Mouse (Mus musculus): ENCODE data around the gene Mrgprh. TPM values are rescaled to one million over a fixed set of nuclear protein-coding genes. Genes with fewer than 3 reads are reported as not detected.

Gene Mrgprh
- polyA plus RNA-seq (2011; ENCODE audit: insufficient read depth, insufficient read length, low read depth, missing spikeins) = not detected in 2 replicates

- Histone ChIP-seq H3K36me3 (ENCODE audit: control insufficient read depth, insufficient read depth, low read length, poor library complexity, severe bottlenecking) (no peaks in the 10 kb centered on the region), H3K9me3 (replicated peaks; ENCODE audit: control insufficient read depth, insufficient read depth, low read length, poor library complexity, severe bottlenecking) (no peaks in the 10 kb centered on the region), H3K9ac (ENCODE audit: low read depth, poor library complexity, severe bottlenecking) (no peak within 1 kb of the TSS), H3K27ac (ENCODE audit: insufficient read depth, low read length) (no peak within 1 kb of the TSS), H3K27me3 (ENCODE audit: control insufficient read depth, insufficient read depth, low read length, poor library complexity, severe bottlenecking) (no peaks in the 10 kb centered on the region), H3K4me1 (ENCODE audit: control insufficient read depth, insufficient read depth, low read length) (no peaks in the 10 kb centered on the region), H3K4me3 (ENCODE audit: low read depth, low read length) (no peak within 1 kb of the TSS)
- TF ChIP-seq CTCF (IDR thresholded peaks at IDR 0.05; ENCODE audit: low read depth, low read length) (no peak), EP300 (IDR thresholded peaks at IDR 0.05; ENCODE audit: insufficient read depth, low read depth, low read length) (no peak), POLR2A (IDR thresholded peaks at IDR 0.05; ENCODE audit: insufficient read depth, low read length) (no peak)
These were observed at the start of gene Mrgprh for GRCm38 (mm10) chr17:12875734-12876133. Gene Mrgprh, plus strand, starts transcription at chr17:12876034.

GRCm38 (mm10) chr17:12830351-12830750 lies 45.5 kb upstream of the Mrgprh start:
- H3K27ac ChIP-seq (ENCODE audit: insufficient read depth, low read length) = no peak overlapping the region
- H3K9ac ChIP-seq (ENCODE audit: low read depth, poor library complexity, severe bottlenecking) = no peak overlapping the region
- no peak overlapping the region for H3K4me3 ChIP-seq (ENCODE audit: low read depth, low read length)
- no peaks in the 10 kb centered on the region for H3K4me1 ChIP-seq (ENCODE audit: control insufficient read depth, insufficient read depth, low read length)
- TF ChIP-seq EP300 (IDR thresholded peaks at IDR 0.05; ENCODE audit: insufficient read depth, low read depth, low read length) (no peak), CTCF (IDR thresholded peaks at IDR 0.05; ENCODE audit: low read depth, low read length) (no peak), POLR2A (IDR thresholded peaks at IDR 0.05; ENCODE audit: insufficient read depth, low read length) (no peak)
- H3K36me3 ChIP-seq (ENCODE audit: control insufficient read depth, insufficient read depth, low read length, poor library complexity, severe bottlenecking) = no peaks in the 10 kb centered on the region
- H3K9me3 ChIP-seq (replicated peaks; ENCODE audit: control insufficient read depth, insufficient read depth, low read length, poor library complexity, severe bottlenecking) = no peaks in the 10 kb centered on the region
- H3K27me3 ChIP-seq (ENCODE audit: control insufficient read depth, insufficient read depth, low read length, poor library complexity, severe bottlenecking) = no peaks in the 10 kb centered on the region

GRCm38 (mm10) chr17:12832231-12832630 lies 43.6 kb upstream of the Mrgprh start:
- Histone ChIP-seq H3K4me1 (ENCODE audit: control insufficient read depth, insufficient read depth, low read length) (no peaks in the 10 kb centered on the region), H3K9ac (ENCODE audit: low read depth, poor library complexity, severe bottlenecking) (no peak overlapping the region), H3K9me3 (replicated peaks; ENCODE audit: control insufficient read depth, insufficient read depth, low read length, poor library complexity, severe bottlenecking) (no peaks in the 10 kb centered on the region), H3K27me3 (ENCODE audit: control insufficient read depth, insufficient read depth, low read length, poor library complexity, severe bottlenecking) (no peaks in the 10 kb centered on the region), H3K36me3 (ENCODE audit: control insufficient read depth, insufficient read depth, low read length, poor library complexity, severe bottlenecking) (no peaks in the 10 kb centered on the region), H3K4me3 (ENCODE audit: low read depth, low read length) (no peak overlapping the region), H3K27ac (ENCODE audit: insufficient read depth, low read length) (no peak overlapping the region)
- no peak for TF ChIP-seq POLR2A (IDR thresholded peaks at IDR 0.05; ENCODE audit: insufficient read depth, low read length)
- no peak for TF ChIP-seq CTCF (IDR thresholded peaks at IDR 0.05; ENCODE audit: low read depth, low read length)
- no peak for TF ChIP-seq EP300 (IDR thresholded peaks at IDR 0.05; ENCODE audit: insufficient read depth, low read depth, low read length)

GRCm38 (mm10) chr17:12832657-12833056 lies 43.2 kb upstream of the Mrgprh start:
- H3K4me3 ChIP-seq (ENCODE audit: low read depth, low read length) = no peak overlapping the region
- no peaks in the 10 kb centered on the region for H3K27me3 ChIP-seq (ENCODE audit: control insufficient read depth, insufficient read depth, low read length, poor library complexity, severe bottlenecking)
- no peaks in the 10 kb centered on the region for H3K4me1 ChIP-seq (ENCODE audit: control insufficient read depth, insufficient read depth, low read length)
- H3K36me3 ChIP-seq (ENCODE audit: control insufficient read depth, insufficient read depth, low read length, poor library complexity, severe bottlenecking) = no peaks in the 10 kb centered on the region
- H3K27ac ChIP-seq (ENCODE audit: insufficient read depth, low read length) = no peak overlapping the region
- no peak overlapping the region for H3K9ac ChIP-seq (ENCODE audit: low read depth, poor library complexity, severe bottlenecking)
- H3K9me3 ChIP-seq (replicated peaks; ENCODE audit: control insufficient read depth, insufficient read depth, low read length, poor library complexity, severe bottlenecking) = no peaks in the 10 kb centered on the region
- TF ChIP-seq POLR2A (IDR thresholded peaks at IDR 0.05; ENCODE audit: insufficient read depth, low read length) (no peak), CTCF (IDR thresholded peaks at IDR 0.05; ENCODE audit: low read depth, low read length) (no peak), EP300 (IDR thresholded peaks at IDR 0.05; ENCODE audit: insufficient read depth, low read depth, low read length) (no peak)

GRCm38 (mm10) chr17:12834317-12834716 lies 41.5 kb upstream of the Mrgprh start:
- no peaks in the 10 kb centered on the region for H3K4me1 ChIP-seq (ENCODE audit: control insufficient read depth, insufficient read depth, low read length)
- no peak overlapping the region for H3K4me3 ChIP-seq (ENCODE audit: low read depth, low read length)
- H3K27ac ChIP-seq (ENCODE audit: insufficient read depth, low read length) = no peak overlapping the region
- no peaks in the 10 kb centered on the region for H3K36me3 ChIP-seq (ENCODE audit: control insufficient read depth, insufficient read depth, low read length, poor library complexity, severe bottlenecking)
- H3K9ac ChIP-seq (ENCODE audit: low read depth, poor library complexity, severe bottlenecking) = no peak overlapping the region
- TF ChIP-seq POLR2A (IDR thresholded peaks at IDR 0.05; ENCODE audit: insufficient read depth, low read length) = no peak
- TF ChIP-seq EP300 (IDR thresholded peaks at IDR 0.05; ENCODE audit: insufficient read depth, low read depth, low read length) = no peak
- no peak for TF ChIP-seq CTCF (IDR thresholded peaks at IDR 0.05; ENCODE audit: low read depth, low read length)
- H3K27me3 ChIP-seq (ENCODE audit: control insufficient read depth, insufficient read depth, low read length, poor library complexity, severe bottlenecking) = no peaks in the 10 kb centered on the region
- no peaks in the 10 kb centered on the region for H3K9me3 ChIP-seq (replicated peaks; ENCODE audit: control insufficient read depth, insufficient read depth, low read length, poor library complexity, severe bottlenecking)

GRCm38 (mm10) chr17:12834826-12835225 lies 41.0 kb upstream of the Mrgprh start:
- no peaks in the 10 kb centered on the region for H3K36me3 ChIP-seq (ENCODE audit: control insufficient read depth, insufficient read depth, low read length, poor library complexity, severe bottlenecking)
- H3K27me3 ChIP-seq (ENCODE audit: control insufficient read depth, insufficient read depth, low read length, poor library complexity, severe bottlenecking) = no peaks in the 10 kb centered on the region
- no peak overlapping the region for H3K27ac ChIP-seq (ENCODE audit: insufficient read depth, low read length)
- no peaks in the 10 kb centered on the region for H3K9me3 ChIP-seq (replicated peaks; ENCODE audit: control insufficient read depth, insufficient read depth, low read length, poor library complexity, severe bottlenecking)
- H3K4me1 ChIP-seq (ENCODE audit: control insufficient read depth, insufficient read depth, low read length) = no peaks in the 10 kb centered on the region
- TF ChIP-seq CTCF (IDR thresholded peaks at IDR 0.05; ENCODE audit: low read depth, low read length) (no peak), POLR2A (IDR thresholded peaks at IDR 0.05; ENCODE audit: insufficient read depth, low read length) (no peak), EP300 (IDR thresholded peaks at IDR 0.05; ENCODE audit: insufficient read depth, low read depth, low read length) (no peak)
- no peak overlapping the region for H3K4me3 ChIP-seq (ENCODE audit: low read depth, low read length)
- H3K9ac ChIP-seq (ENCODE audit: low read depth, poor library complexity, severe bottlenecking) = no peak overlapping the region

Data from ES-Bruce4 (cell line).